8 mouse cellular contexts compared by ENCODE assay signal in genomic region chr7:16728596-16729348, GRCm38 (mm10). TPM values are rescaled to one million over a fixed set of nuclear protein-coding genes. Genes with fewer than 3 reads are reported as not detected.
A peak's percentile ranks its signal among the peaks of the same experiment; 100 is the strongest.
DNase-seq lines count a peak whose midpoint lies in the region; ATAC-seq lines count a peak whose summit lies in the region.

No protein-coding gene starts in this region.

- ATAC-seq in limb, embryonic 12.5 days (ENCODE audit: insufficient number of reproducible peaks, insufficient read depth, low FRiP score, low TSS enrichment, low read depth): peak; percentile 52; the same call in 1 of the 2 replicates
- ATAC-seq in midbrain, embryonic 14.5 days (ENCODE audit: low FRiP score, low TSS enrichment): 0 out of 2 replicates have a peak, but pooled peaks have one; percentile 20

- H3K9me3 ChIP-seq in limb, embryonic 12.5 days: no peaks in the 10 kb centered on the region
- H3K9me3 ChIP-seq in midbrain, embryonic 14.5 days (ENCODE audit: control insufficient read depth, low read length): no peaks in the 10 kb centered on the region

- H3K36me3 ChIP-seq in limb, embryonic 12.5 days: no peaks in the 10 kb centered on the region
- no peaks in the 10 kb centered on the region for H3K36me3 ChIP-seq in midbrain, embryonic 14.5 days (ENCODE audit: control insufficient read depth, insufficient read depth, low read length)

- H3K27ac ChIP-seq in limb, embryonic 12.5 days: peak overlapping the region; percentile 26; the same call in 1 of the 2 replicates
- H3K27ac ChIP-seq in midbrain, embryonic 14.5 days (replicated peaks; ENCODE audit: low read depth, low read length): no peak overlapping the region

- H3K4me2 ChIP-seq in limb, embryonic 12.5 days: peak overlapping the region; percentile 43
- H3K4me2 ChIP-seq in midbrain, embryonic 14.5 days (ENCODE audit: low read length): peak overlapping the region; percentile 15

- no peaks in the 10 kb centered on the region for H3K27me3 ChIP-seq in limb, embryonic 12.5 days
- H3K27me3 ChIP-seq in midbrain, embryonic 14.5 days (ENCODE audit: control insufficient read depth, insufficient read depth, low read length): no peaks in the 10 kb centered on the region

- H3K9ac ChIP-seq in limb, embryonic 12.5 days (replicated peaks): no peak overlapping the region
- H3K9ac ChIP-seq in midbrain, embryonic 14.5 days (replicated peaks; ENCODE audit: low read length): 0 out of 2 replicates have a peak overlapping the region, but pooled peaks have one; percentile 12

- peaks cover 17% of the 10 kb centered on the region for H3K4me1 ChIP-seq in limb, embryonic 12.5 days (replicated peaks)
- no peaks in the 10 kb centered on the region; the same call in 1 of the 2 replicates for H3K4me1 ChIP-seq in midbrain, embryonic 14.5 days (ENCODE audit: control insufficient read depth, insufficient read depth, low read length)

- 29% methylated on average over 14 of the region's 14 CpGs for WGBS in limb, embryonic 12.5 days
- 29% methylated on average over 14 of the region's 14 CpGs for WGBS in midbrain, embryonic 14.5 days

- H3K4me3 ChIP-seq in limb, embryonic 12.5 days (replicated peaks): no peak overlapping the region
- no peak overlapping the region for H3K4me3 ChIP-seq in midbrain, embryonic 14.5 days (replicated peaks; ENCODE audit: low read depth, low read length)

- peak; percentile 47 to 66 for DNase-seq in cerebellum, adult 18-20 months
- DNase-seq in cerebellum, adult 11-12 months: no peak
- DNase-seq in cerebellum, postnatal 25 days: peak; percentile 65 to 83
- peak; percentile 81 for DNase-seq in gastrocnemius, postnatal 10 days
- DNase-seq in hindlimb bud, embryonic 11.5 days (ENCODE audit: extremely low spot score, low read depth, low spot score): peak; percentile 74
- peak; percentile 94 for DNase-seq in midbrain, embryonic 14.5 days
- DNase-seq in spleen, adult 18-20 months: peak; percentile 24 to 71

RNA-seq across cellular contexts. Expression of gene Ceacam9, which starts 7.0 kb away (rescaled TPM):
- not detected for total RNA-seq in gastrocnemius, postnatal 10 days (2021)
- not detected in 2 replicates for polyA plus RNA-seq in limb, embryonic 12.5 days (2016; fragmentation: Nextera tagmentation; extraction: Ambion mirVana)
- 0.20 TPM in 1 of 2 replicates, not detected in the other for polyA plus RNA-seq in midbrain, embryonic 14.5 days (2014; fragmentation: Nextera tagmentation; extraction: Ambion mirVana)

RNA-seq across cellular contexts. Expression of gene Ap2s1, which starts 9.4 kb away (rescaled TPM):
- 10 to 100 TPM; 65.4 to 71.9 TPM for total RNA-seq in gastrocnemius, postnatal 10 days (2021)
- 239 and 245 TPM in 2 replicates for polyA plus RNA-seq in limb, embryonic 12.5 days (2016; fragmentation: Nextera tagmentation; extraction: Ambion mirVana)
- polyA plus RNA-seq in midbrain, embryonic 14.5 days (2014; fragmentation: Nextera tagmentation; extraction: Ambion mirVana): 431 and 530 TPM in 2 replicates

RNA-seq across cellular contexts. Expression of gene Slc1a5, which starts 52.4 kb away (rescaled TPM):
- 10 to 100 TPM; 32.5 to 34.9 TPM for total RNA-seq in gastrocnemius, postnatal 10 days (2021)
- 43.7 and 48.7 TPM in 2 replicates for polyA plus RNA-seq in limb, embryonic 12.5 days (2016; fragmentation: Nextera tagmentation; extraction: Ambion mirVana)
- polyA plus RNA-seq in midbrain, embryonic 14.5 days (2014; fragmentation: Nextera tagmentation; extraction: Ambion mirVana): 5.9 and 10.8 TPM in 2 replicates

RNA-seq across cellular contexts. Expression of gene Ceacam15, which starts 53.3 kb away (rescaled TPM):
- total RNA-seq in gastrocnemius, postnatal 10 days (2021): not detected
- not detected in 2 replicates for polyA plus RNA-seq in limb, embryonic 12.5 days (2016; fragmentation: Nextera tagmentation; extraction: Ambion mirVana)
- not detected in 2 replicates for polyA plus RNA-seq in midbrain, embryonic 14.5 days (2014; fragmentation: Nextera tagmentation; extraction: Ambion mirVana)
